Mouse (Mus musculus): ENCODE data around the gene Loxl4. TPM values are rescaled to one million over a fixed set of nuclear protein-coding genes. Genes with fewer than 3 reads are reported as not detected.

Gene Loxl4
- total RNA-seq, 2 experiments from 2014 or later = 1.5 to 3.9 TPM

DNA sequence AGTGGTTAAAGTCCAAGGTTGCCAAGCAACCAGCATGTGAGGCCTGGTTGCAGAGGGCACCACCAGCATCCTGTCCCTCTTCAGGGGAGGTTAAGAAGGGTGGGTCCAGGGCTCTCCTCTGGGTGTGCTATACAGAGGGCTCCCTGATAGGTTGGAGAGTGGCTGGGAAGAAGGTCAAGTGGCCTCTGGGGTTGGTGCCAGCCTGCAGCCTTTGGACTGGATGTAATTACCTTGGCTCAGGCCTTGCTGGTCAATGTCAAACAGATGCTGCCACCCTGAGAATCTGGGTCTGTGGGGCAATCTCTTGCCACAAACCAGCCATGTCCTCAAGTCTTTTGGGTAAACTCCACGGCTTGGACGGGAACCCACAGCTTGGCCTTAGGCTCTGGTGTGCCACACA is 11.2 kb downstream of the Loxl4 start:
- TF ChIP-seq CTCF (IDR thresholded peaks at IDR 0.05) = no peak
- intact Hi-C loops (cut with DNase I) = no loop called here
- Histone ChIP-seq H3K27ac (no peak overlapping the region), H3K4me3 (no peak overlapping the region)
- peak; percentile 67 for DNase-seq

DNA sequence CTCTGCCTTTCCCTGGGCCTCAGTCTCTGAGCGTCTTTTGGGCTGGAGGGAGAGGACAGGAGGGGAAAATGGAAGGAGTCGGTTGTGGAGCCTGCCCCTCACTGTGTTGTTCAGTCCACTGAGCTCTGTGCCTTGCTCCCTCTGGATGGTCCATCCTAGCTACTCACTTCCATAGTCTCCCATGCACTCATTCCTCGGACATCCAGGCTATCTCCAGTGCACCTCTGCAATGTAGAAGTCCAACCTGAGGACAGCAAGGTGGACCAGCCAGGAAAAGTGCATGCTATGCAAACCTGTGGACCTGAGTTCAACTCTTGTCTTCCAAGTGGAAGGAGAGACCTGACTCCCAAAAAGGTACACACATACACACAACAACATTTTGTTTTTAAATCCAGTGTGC is 12.0 kb downstream of the Loxl4 start:
- no peak for TF ChIP-seq CTCF (IDR thresholded peaks at IDR 0.05)

DNA sequence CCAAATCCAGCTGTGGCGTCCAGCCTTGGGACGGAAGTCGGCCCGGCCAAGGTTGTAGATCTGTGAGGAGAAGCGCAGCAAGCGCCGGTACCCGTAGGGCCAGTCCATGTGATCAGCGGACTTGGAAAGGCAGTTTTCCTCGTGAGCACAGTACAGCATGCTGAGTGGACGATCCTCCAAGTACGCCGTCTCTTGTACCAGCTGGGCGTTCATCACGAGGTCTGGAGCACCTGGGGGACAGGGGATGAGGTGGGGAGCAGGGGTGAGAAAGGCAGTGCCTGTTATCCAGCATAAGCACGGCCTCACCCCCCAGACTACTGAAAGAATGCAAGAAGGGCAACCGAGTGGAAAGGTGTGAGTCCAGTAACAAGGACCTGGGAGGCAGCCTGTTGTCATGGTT is 12.7 kb downstream of the Loxl4 start:
- intact Hi-C loops (cut with DNase I) = no loop called here
- no peak for TF ChIP-seq CTCF (IDR thresholded peaks at IDR 0.05)
- Histone ChIP-seq H3K4me3 (no peak overlapping the region), H3K27ac (no peak overlapping the region)
- DNase-seq = no peak

More for the DNA sequence above, 12.0 kb downstream of the Loxl4 start:
- no peak overlapping the region for H3K4me3 ChIP-seq
- intact Hi-C loops (cut with DNase I) = no loop called here
- DNase-seq = no peak
- no peak overlapping the region for H3K27ac ChIP-seq

DNA sequence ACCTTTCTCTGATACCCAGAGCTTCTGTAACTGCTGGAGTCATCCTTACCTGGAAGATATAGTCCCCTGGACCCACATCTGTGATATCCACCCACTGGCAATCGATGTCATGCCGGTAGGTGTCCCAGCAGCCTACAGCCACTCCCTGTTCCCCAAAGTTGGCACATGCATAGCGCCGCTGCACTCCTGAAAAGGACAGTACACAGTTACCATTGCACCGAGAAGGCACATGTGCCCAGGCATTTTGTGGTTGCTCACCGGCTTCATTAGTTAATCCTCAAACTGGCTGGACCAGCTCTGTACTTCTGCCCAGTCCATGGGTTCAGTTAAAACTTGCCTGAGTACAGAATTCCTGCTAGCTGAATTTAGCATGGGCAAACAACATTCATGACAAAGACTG is 14.7 kb downstream of the Loxl4 start:
- intact Hi-C loops (cut with DNase I) = no loop called here
- no peak overlapping the region for H3K4me3 ChIP-seq
- no peak overlapping the region for H3K27ac ChIP-seq
- TF ChIP-seq CTCF (IDR thresholded peaks at IDR 0.05) = no peak
- DNase-seq = no peak

DNA sequence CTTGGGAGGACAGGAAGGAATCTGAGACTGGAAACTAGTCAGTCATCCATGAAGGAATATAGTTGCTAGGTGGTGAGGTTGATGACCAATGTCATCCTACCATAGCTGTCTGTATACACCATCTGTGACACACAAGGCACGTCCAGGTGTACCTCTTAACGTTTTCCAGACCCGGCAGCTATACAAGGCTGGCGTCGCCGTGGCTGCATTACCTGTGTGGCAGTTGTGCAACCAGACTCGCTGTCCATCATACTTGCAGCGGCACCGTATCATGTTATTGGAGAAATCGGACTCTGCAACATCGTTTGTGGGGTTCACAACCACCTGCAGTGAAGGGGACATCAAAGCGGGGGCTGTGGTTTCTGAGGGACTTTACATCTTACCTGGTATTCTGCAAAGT is 15.3 kb downstream of the Loxl4 start:
- no peak for DNase-seq
- intact Hi-C loops (cut with DNase I) = no loop called here
- TF ChIP-seq CTCF (IDR thresholded peaks at IDR 0.05) = no peak
- no peak overlapping the region for H3K4me3 ChIP-seq
- no peak overlapping the region for H3K27ac ChIP-seq

DNA sequence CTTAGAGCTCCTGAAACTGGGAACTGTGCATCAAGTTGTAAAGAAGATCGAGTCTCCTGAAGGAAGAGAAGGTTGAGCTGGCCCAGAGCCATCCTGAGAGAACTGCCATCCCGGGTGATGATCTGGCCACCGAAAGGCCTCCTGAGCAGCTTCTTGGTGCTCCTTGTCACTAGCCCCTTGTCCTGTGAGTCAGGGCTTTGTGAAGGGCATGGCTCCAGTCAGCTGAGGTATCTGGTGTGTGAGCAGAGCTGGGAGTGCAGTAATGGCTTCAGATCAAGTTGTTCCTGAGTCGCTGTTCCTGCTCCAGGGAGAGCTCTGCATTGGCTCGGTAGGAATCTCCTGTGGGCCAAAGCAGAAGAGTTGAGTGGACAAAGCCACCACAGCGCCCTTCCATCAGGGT is 17.5 kb downstream of the Loxl4 start:
- DNase-seq = no peak
- H3K4me3 ChIP-seq = no peak overlapping the region
- no peak for TF ChIP-seq CTCF (IDR thresholded peaks at IDR 0.05)
- no peak overlapping the region for H3K27ac ChIP-seq
- intact Hi-C loops (cut with DNase I) = no loop called here

DNA sequence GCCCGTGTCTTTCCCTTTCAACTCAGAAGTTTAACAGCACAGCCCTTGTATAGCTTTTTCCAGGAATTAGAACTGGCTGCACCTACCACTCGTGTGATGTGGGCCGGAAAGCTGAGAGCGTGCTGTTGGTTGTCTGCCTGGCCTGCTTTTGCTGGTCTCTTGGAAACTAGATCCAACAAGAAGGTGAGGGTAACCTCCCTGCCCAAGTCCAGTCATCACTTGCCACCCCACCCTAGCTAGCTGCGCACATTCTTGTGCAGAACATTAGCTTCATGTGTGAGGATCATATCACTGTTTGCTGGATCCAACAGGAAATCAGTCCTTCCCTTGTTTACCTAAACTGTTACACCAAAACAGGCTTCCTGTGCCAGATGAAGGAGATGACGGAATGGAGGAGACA is 19.2 kb downstream of the Loxl4 start:
- intact Hi-C loops (cut with DNase I) = no loop called here
- H3K4me3 ChIP-seq = no peak overlapping the region
- DNase-seq = no peak
- TF ChIP-seq CTCF (IDR thresholded peaks at IDR 0.05) = no peak
- H3K27ac ChIP-seq = no peak overlapping the region

DNA sequence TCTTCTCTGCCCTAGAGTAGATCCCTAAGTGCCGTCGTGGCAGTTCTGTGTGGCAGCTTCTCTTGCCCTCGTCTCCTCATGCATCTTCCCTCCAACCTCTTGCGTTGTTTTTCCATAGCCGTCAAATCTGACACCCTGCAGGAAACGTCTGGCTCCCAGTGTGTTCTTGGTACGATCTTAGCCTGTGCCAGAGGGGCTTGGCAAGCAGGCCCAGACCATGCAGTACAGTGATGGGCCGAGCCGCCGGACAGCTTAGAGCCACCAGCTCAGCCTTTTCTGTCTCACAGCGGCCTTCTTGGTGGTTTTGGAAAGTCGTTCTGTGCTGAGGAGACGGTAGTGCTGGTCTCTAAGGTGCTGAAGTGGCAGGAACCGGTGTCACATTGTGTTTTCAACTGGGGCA is 21.1 kb downstream of the Loxl4 start:
- intact Hi-C loops (cut with DNase I) = no loop called here
- TF ChIP-seq CTCF (IDR thresholded peaks at IDR 0.05) = no peak
- DNase-seq = no peak

DNA sequence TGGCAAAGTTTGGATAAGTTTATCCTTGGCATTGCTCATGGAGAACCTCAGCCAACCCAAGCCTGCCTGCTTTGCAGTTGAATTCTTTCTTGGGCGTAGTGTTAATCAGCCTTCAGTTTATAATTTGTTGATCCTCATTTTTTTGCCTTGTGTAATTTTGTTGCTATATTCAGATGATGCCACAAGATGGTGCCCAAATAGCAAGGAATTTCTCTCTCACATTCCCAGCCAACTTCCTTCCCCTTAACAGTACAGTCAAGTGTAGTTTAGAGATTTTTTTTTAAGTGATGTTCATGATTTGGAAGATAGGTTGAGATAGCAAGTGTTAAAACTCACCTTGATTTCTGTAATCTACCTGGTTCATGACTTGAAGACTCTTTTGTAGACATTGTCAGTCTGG is 23.4 kb downstream of the Loxl4 start:
- intact Hi-C loops (cut with DNase I) = loop anchor here (5.0 to 10.0 kb wide), 2 partner anchors 63 to 186 kb away; partner anchors contain the start of gene Hps1
- Histone ChIP-seq H3K4me3 (no peak overlapping the region), H3K27ac (no peak overlapping the region)
- no peak for DNase-seq
- TF ChIP-seq CTCF (IDR thresholded peaks at IDR 0.05) = peak; percentile 56

More for the DNA sequence above, 21.1 kb downstream of the Loxl4 start:
- Histone ChIP-seq H3K27ac (no peak overlapping the region), H3K4me3 (no peak overlapping the region)

DNA sequence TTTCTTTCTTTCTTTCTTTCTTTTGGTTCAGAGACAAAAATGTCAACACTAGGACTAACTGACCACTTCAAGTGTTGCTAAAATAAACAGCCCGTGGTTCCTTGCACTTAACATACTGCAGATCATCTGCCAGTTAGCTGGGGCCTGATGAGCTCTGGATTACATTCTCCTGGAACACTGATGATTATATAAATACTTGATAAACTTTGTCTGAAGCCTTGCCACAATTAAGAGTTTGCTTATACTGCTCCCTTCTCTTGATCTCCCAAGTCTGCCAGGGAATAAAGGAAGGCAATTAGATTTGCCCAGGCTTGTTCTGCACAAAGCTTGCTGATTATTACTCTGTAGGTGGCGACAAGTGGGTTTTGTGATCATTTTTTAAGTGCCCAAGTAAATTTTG is 24.9 kb downstream of the Loxl4 start:
- no peak for DNase-seq
- Histone ChIP-seq H3K4me3 (no peak overlapping the region), H3K27ac (peak overlapping the region; percentile 61)
- intact Hi-C loops (cut with DNase I) = loop anchor here (5.0 to 10.0 kb wide), 2 partner anchors 65 to 187 kb away; partner anchors contain the start of gene Hps1
- no peak for TF ChIP-seq CTCF (IDR thresholded peaks at IDR 0.05)

DNA sequence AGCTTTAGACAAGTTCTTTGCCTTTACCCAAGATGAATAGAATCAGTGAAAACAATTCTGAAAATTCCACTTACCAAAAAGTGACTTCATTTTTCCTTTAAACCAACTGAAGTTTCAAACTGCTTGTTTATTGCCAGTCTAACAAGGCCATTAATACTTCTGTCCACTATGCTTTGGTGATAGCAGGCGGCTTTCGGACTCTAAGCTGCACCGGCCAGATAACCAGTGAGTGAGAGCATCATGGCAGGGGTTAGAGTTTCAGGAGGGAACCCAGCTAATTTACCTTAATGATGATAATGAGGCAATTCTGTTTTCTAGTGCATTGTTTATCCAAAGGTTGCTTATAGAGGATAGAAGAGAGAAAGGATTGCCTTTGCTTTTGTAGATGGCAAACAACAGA is 28.4 kb downstream of the Loxl4 start:
- no peak overlapping the region for H3K4me3 ChIP-seq
- intact Hi-C loops (cut with DNase I) = loop anchor here (10.0 kb wide), 1 partner anchor 191 kb away; the partner anchor contains the start of gene Hps1
- no peak overlapping the region for H3K27ac ChIP-seq
- DNase-seq = no peak
- TF ChIP-seq CTCF (IDR thresholded peaks at IDR 0.05) = no peak

DNA sequence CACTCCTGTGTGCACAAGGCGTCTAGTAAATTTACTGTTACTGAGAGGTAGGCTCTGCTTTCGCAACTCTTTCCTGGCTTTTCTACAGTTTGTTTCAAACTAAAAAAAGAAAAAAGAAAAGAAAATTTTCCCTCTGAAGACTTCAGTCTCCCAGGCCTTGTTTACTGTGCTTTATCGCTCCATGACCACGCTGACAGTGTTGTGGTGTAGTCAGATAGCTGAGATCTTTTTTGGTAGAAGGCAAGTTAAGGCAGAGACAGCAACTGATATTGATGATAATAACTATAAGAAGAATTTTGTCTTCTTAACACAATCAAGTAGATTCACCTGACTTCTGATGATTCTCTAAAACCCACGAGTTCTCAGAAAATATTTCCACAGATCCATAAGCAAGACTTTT is 28.9 kb downstream of the Loxl4 start:
- no peak for TF ChIP-seq CTCF (IDR thresholded peaks at IDR 0.05)
- H3K27ac ChIP-seq = no peak overlapping the region
- no peak overlapping the region for H3K4me3 ChIP-seq
- intact Hi-C loops (cut with DNase I) = loop anchor here (10.0 kb wide), 1 partner anchor 191 kb away; the partner anchor contains the start of gene Hps1
- no peak for DNase-seq

DNA sequence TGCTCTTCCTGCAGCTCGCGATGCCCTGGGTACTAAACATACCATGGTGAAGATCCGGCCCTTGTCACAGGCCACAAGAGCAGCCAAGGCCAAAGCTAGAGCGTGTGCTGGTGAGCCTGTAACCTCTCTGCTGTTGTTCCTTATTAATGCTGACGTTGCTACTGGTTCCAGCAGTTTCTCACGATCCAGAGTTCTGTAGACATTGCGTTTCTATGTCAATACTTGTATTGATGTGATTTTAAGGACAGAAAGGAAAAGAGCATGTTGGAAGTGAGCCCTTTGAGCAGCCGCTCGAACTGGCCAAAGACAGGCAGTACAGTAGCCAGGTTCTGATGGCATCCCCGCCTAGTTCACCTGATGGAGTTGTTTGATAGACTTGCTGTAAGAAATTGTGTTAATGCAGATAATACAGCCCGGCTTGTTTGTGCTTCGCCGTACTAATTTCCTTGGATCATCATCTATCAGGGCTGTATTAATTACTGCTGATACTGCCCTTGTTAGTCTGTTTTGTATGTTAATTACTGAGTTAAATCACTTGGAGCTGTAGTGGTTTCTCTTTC is 29.7 kb downstream of the Loxl4 start:
- intact Hi-C loops (cut with DNase I) = loop anchor here (10.0 kb wide), 1 partner anchor 192 kb away; the partner anchor contains the start of gene Hps1
- TF ChIP-seq CTCF (IDR thresholded peaks at IDR 0.05) = no peak
- Histone ChIP-seq H3K27ac (no peak overlapping the region), H3K4me3 (no peak overlapping the region)
- DNase-seq = no peak

DNA sequence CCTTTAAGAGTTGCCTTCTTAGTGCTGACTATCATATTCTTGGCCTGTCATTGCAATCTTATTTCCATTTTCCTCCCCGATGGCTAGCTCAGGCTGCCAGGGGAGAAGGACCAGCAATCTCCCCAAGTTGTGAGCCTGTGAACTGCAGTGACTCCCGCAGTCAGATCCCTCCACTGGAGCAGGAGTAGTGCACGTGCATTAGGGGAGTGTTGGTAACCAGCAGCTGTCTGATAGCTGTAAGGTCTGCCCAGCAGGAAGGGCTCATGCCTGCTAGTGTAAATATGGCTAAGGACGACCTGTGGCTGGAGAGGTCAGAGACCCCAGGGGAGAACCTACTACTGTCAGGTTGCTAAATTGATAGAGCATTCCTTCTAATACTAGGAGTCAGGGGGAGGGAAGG is 31.9 kb downstream of the Loxl4 start:
- intact Hi-C loops (cut with DNase I) = loop anchor here (10.0 kb wide), 1 partner anchor 194 kb away; the partner anchor contains the start of gene Hps1
- H3K4me3 ChIP-seq = no peak overlapping the region
- no peak for DNase-seq
- no peak for TF ChIP-seq CTCF (IDR thresholded peaks at IDR 0.05)
- no peak overlapping the region for H3K27ac ChIP-seq

Measured in gastrocnemius, adult 2 months (tissue).